Mouse (Mus musculus): ENCODE measurements at regions not wholly inside any gene's neighbourhood (a gene's known extent, or its start where the extent isn't known, plus 50 kb on each side); places are given as distances from the start of the nearest gene placed in this dataset.
A peak's percentile ranks its signal among the peaks of the same experiment; 100 is the strongest.

- no peak for DNase-seq
Observed at GRCm38 (mm10) chr7:65244936-65245335, 88.6 kb upstream of the Fam189a1 start.

- DNase-seq, result peak; percentile 68
Observed at GRCm38 (mm10) chr7:65241208-65241607, 84.8 kb upstream of the Fam189a1 start.

DNA sequence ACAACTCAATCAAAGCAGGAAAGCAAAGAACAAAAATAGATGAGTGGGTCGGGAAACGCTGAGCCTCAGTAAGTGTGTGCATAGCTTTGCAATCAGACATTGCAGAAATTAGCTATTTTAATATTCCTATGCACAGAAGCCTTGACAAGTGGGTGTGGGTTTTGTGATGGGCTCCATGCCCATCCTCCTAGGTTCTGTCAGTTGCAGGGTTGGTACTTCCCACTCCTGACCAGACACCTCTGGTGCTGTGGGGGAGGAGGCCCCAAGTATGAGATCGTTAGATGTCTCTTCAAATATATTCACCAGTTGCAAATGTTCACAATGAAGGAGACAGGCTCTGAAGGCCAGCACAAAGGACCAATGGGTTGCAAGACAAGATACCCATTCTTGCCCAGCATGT lies 79.3 kb upstream of the Fam189a1 start:
- DNase-seq, result peak; percentile 62

DNA sequence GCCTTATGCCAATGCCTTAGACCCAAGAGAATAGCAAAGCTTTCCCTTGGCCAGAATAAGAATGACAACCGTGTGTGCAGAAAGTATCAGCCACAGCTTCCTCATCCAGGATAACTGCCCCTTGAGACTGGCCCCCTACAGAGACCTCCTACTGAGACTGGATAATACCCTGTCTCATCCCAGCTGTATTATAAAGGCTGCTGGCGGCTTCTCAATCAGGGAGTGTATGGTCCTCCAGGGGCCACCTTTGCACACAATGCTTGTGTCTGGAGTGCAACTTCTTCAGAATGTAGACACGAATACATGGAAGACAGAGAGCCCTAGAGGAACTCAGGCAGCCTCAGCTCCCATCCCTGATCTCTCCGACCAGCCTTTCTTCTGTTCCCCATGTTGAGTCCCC lies 77.3 kb upstream of the Fam189a1 start:
- DNase-seq, result no peak

- DNase-seq, result no peak
Observed at GRCm38 (mm10) chr7:65229306-65229705, 72.9 kb upstream of the Fam189a1 start.

- DNase-seq, result no peak
Observed at GRCm38 (mm10) chr7:65226218-65226617, 69.8 kb upstream of the Fam189a1 start.

DNA sequence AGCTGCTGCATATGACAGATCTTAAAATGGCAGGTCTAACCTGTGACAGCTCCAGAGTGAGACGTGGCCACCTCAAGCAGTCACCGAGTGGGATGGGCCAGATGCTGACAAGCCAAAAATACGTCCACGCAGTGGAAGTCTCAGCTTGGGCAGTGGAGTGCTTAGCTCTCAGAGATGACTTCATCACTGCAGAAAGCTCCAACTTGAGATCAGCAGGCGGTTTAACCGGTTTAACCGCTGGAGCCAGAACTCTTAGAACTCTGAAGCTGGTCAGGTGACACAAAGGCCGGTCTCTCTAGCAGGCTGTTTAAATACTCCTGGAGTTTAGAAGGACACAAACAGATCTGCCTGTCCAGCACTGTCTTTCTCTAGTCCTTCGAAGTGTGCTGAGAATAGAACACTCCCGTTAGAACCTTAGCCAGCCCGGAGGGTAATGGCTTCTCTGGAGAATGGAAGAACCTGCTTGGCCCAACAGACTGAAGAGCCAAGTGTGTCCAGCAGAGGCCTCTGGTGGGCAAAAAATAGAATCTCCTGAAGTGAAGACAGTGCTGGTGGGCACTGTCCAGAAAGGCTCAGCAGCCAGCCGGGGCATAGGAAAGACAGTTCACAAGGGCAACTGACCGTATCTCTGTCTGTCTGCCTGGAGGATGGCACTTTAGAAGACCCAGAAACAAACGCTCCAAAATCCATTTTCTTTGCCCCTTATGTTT lies 57.0 kb upstream of the Fam189a1 start:
- no peak for DNase-seq

- DNase-seq, result no peak
Observed at GRCm38 (mm10) chr7:65207240-65207639, 50.9 kb upstream of the Fam189a1 start.

Measured in right cerebral cortex, adult 18-20 months (tissue).